Mouse (Mus musculus): Measurements from ENCODE around the gene Keap1. TPM values are rescaled to one million over a fixed set of nuclear protein-coding genes. Genes with fewer than 3 reads are reported as not detected.

Gene Keap1
- polyA plus RNA-seq, 1 experiment from 2014 or later: 35.9 TPM

- peaks cover 2% of the 10 kb centered on the region; the same call in 1 of the 2 replicates for H3K4me1 ChIP-seq (replicated peaks; ENCODE audit: control insufficient read depth, insufficient read depth, low read length)
- H3K9ac ChIP-seq (ENCODE audit: low read length): no peak overlapping the region
- H3K36me3 ChIP-seq (ENCODE audit: control insufficient read depth, insufficient read depth, low read length): no peaks in the 10 kb centered on the region
- H3K27me3 ChIP-seq (ENCODE audit: control insufficient read depth, insufficient read depth, low read length): peaks cover 40% of the 10 kb centered on the region
- ATAC-seq (replicated peaks; ENCODE audit: low FRiP score): no peak
- H3K4me2 ChIP-seq (ENCODE audit: low read depth, low read length, severe bottlenecking): no peak overlapping the region
- H3K4me3 ChIP-seq (ENCODE audit: low read depth, low read length): no peak overlapping the region
- 74% methylated on average over 13 of the region's 13 CpGs for WGBS
- no peaks in the 10 kb centered on the region for H3K9me3 ChIP-seq (ENCODE audit: control insufficient read depth, low read length)
- no peak overlapping the region for H3K27ac ChIP-seq (ENCODE audit: low read depth, low read length)
- DNase-seq (ENCODE audit: low spot score): no peak
These were observed 12.1 kb upstream of the Keap1 start for GRCm38 (mm10) chr9:21251116-21251735.

GRCm38 (mm10) chr9:21250509-21250908 is 11.3 kb upstream of the Keap1 start:
- no peak for DNase-seq (ENCODE audit: low spot score)
- Histone ChIP-seq H3K27ac (ENCODE audit: low read depth, low read length) (no peak overlapping the region), H3K9ac (ENCODE audit: low read length) (no peak overlapping the region), H3K4me1 (replicated peaks; ENCODE audit: control insufficient read depth, insufficient read depth, low read length) (peaks cover 2% of the 10 kb centered on the region; the same call in 1 of the 2 replicates), H3K4me2 (ENCODE audit: low read depth, low read length, severe bottlenecking) (no peak overlapping the region), H3K4me3 (ENCODE audit: low read depth, low read length) (no peak overlapping the region), H3K36me3 (ENCODE audit: control insufficient read depth, insufficient read depth, low read length) (no peaks in the 10 kb centered on the region), H3K27me3 (ENCODE audit: control insufficient read depth, insufficient read depth, low read length) (peaks cover 47% of the 10 kb centered on the region), H3K9me3 (ENCODE audit: control insufficient read depth, low read length) (no peaks in the 10 kb centered on the region)
- WGBS: 77% methylated on average over 2 of the region's 2 CpGs
- no peak for ATAC-seq (replicated peaks; ENCODE audit: low FRiP score)

- no peak overlapping the region for H3K27ac ChIP-seq (ENCODE audit: low read depth, low read length)
- ATAC-seq (replicated peaks; ENCODE audit: low FRiP score) (no peak), DNase-seq (ENCODE audit: low spot score) (no peak)
- 37% methylated on average over 17 of the region's 17 CpGs for WGBS
- H3K36me3 ChIP-seq (ENCODE audit: control insufficient read depth, insufficient read depth, low read length): no peaks in the 10 kb centered on the region
- peaks cover 2% of the 10 kb centered on the region; the same call in 1 of the 2 replicates for H3K4me1 ChIP-seq (replicated peaks; ENCODE audit: control insufficient read depth, insufficient read depth, low read length)
- H3K9me3 ChIP-seq (ENCODE audit: control insufficient read depth, low read length): no peaks in the 10 kb centered on the region
- H3K4me2 ChIP-seq (ENCODE audit: low read depth, low read length, severe bottlenecking): no peak overlapping the region
- H3K27me3 ChIP-seq (ENCODE audit: control insufficient read depth, insufficient read depth, low read length): peaks cover 53% of the 10 kb centered on the region
- H3K9ac ChIP-seq (ENCODE audit: low read length): no peak overlapping the region
- H3K4me3 ChIP-seq (ENCODE audit: low read depth, low read length): no peak overlapping the region
These were observed 10.7 kb upstream of the Keap1 start for GRCm38 (mm10) chr9:21249629-21250508.

GRCm38 (mm10) chr9:21248326-21248725 is 9.2 kb upstream of the Keap1 start, which contains the start of gene S1pr5:
TSS of gene S1pr5 (minus strand) at chr9:21248443.
- Histone ChIP-seq H3K27ac (ENCODE audit: low read depth, low read length) (no peak within 1 kb of the TSS), H3K27me3 (ENCODE audit: control insufficient read depth, insufficient read depth, low read length) (peaks cover 69% of the 10 kb centered on the region), H3K4me2 (ENCODE audit: low read depth, low read length, severe bottlenecking) (no peak within 1 kb of the TSS), H3K4me1 (replicated peaks; ENCODE audit: control insufficient read depth, insufficient read depth, low read length) (peaks cover 10% of the 10 kb centered on the region; the same call in 1 of the 2 replicates), H3K36me3 (ENCODE audit: control insufficient read depth, insufficient read depth, low read length) (no peaks in the 10 kb centered on the region), H3K9me3 (ENCODE audit: control insufficient read depth, low read length) (no peaks in the 10 kb centered on the region), H3K4me3 (ENCODE audit: low read depth, low read length) (peak within 1 kb of the TSS; percentile 2; the same call in 1 of the 2 replicates), H3K9ac (ENCODE audit: low read length) (no peak within 1 kb of the TSS)
- under 1% methylated on average over 30 of the region's 30 CpGs for WGBS
- no peak for DNase-seq (ENCODE audit: low spot score)
- no peak for ATAC-seq (replicated peaks; ENCODE audit: low FRiP score)

- H3K27ac ChIP-seq (ENCODE audit: low read depth, low read length): no peak overlapping the region
- WGBS: 55% methylated on average over 1 of the region's 1 CpGs
- ATAC-seq (replicated peaks; ENCODE audit: low FRiP score) (no peak), DNase-seq (ENCODE audit: low spot score) (no peak)
- H3K9ac ChIP-seq (ENCODE audit: low read length): no peak overlapping the region
- no peak overlapping the region for H3K4me3 ChIP-seq (ENCODE audit: low read depth, low read length)
- peaks cover 10% of the 10 kb centered on the region; the same call in 1 of the 2 replicates for H3K4me1 ChIP-seq (replicated peaks; ENCODE audit: control insufficient read depth, insufficient read depth, low read length)
- no peak overlapping the region for H3K4me2 ChIP-seq (ENCODE audit: low read depth, low read length, severe bottlenecking)
- no peaks in the 10 kb centered on the region for H3K9me3 ChIP-seq (ENCODE audit: control insufficient read depth, low read length)
- peaks cover 82% of the 10 kb centered on the region for H3K27me3 ChIP-seq (ENCODE audit: control insufficient read depth, insufficient read depth, low read length)
- no peaks in the 10 kb centered on the region for H3K36me3 ChIP-seq (ENCODE audit: control insufficient read depth, insufficient read depth, low read length)
These were observed 7.2 kb upstream of the Keap1 start for GRCm38 (mm10) chr9:21246342-21246741.

GRCm38 (mm10) chr9:21245113-21245487 is 5.9 kb upstream of the Keap1 start:
- H3K4me1 ChIP-seq (replicated peaks; ENCODE audit: control insufficient read depth, insufficient read depth, low read length): peaks cover 10% of the 10 kb centered on the region; the same call in 1 of the 2 replicates
- H3K9ac ChIP-seq (ENCODE audit: low read length): no peak overlapping the region; the same call in 1 of the 2 replicates
- 1% methylated on average over 16 of the region's 16 CpGs for WGBS
- H3K4me2 ChIP-seq (ENCODE audit: low read depth, low read length, severe bottlenecking): peak overlapping the region; percentile 54
- H3K4me3 ChIP-seq (ENCODE audit: low read depth, low read length): peak overlapping the region; percentile 25
- H3K9me3 ChIP-seq (ENCODE audit: control insufficient read depth, low read length): no peaks in the 10 kb centered on the region
- no peaks in the 10 kb centered on the region for H3K36me3 ChIP-seq (ENCODE audit: control insufficient read depth, insufficient read depth, low read length)
- no peak for ATAC-seq (replicated peaks; ENCODE audit: low FRiP score)
- DNase-seq (ENCODE audit: low spot score): no peak
- H3K27ac ChIP-seq (ENCODE audit: low read depth, low read length): no peak overlapping the region
- peaks cover 75% of the 10 kb centered on the region for H3K27me3 ChIP-seq (ENCODE audit: control insufficient read depth, insufficient read depth, low read length)

GRCm38 (mm10) chr9:21244428-21245112 is 5.4 kb upstream of the Keap1 start:
- Histone ChIP-seq H3K36me3 (ENCODE audit: control insufficient read depth, insufficient read depth, low read length) (no peaks in the 10 kb centered on the region), H3K4me1 (replicated peaks; ENCODE audit: control insufficient read depth, insufficient read depth, low read length) (peaks cover 10% of the 10 kb centered on the region; the same call in 1 of the 2 replicates), H3K9me3 (ENCODE audit: control insufficient read depth, low read length) (no peaks in the 10 kb centered on the region), H3K9ac (ENCODE audit: low read length) (no peak overlapping the region; the same call in 1 of the 2 replicates), H3K27me3 (ENCODE audit: control insufficient read depth, insufficient read depth, low read length) (peaks cover 70% of the 10 kb centered on the region), H3K27ac (ENCODE audit: low read depth, low read length) (no peak overlapping the region), H3K4me2 (ENCODE audit: low read depth, low read length, severe bottlenecking) (peak overlapping the region; percentile 54), H3K4me3 (ENCODE audit: low read depth, low read length) (peak overlapping the region; percentile 25)
- peak; percentile 59 for DNase-seq (ENCODE audit: low spot score)
- under 1% methylated on average over 72 of the region's 72 CpGs for WGBS
- ATAC-seq (replicated peaks; ENCODE audit: low FRiP score): no peak

- Histone ChIP-seq H3K36me3 (ENCODE audit: control insufficient read depth, insufficient read depth, low read length) (no peaks in the 10 kb centered on the region), H3K27ac (ENCODE audit: low read depth, low read length) (no peak overlapping the region), H3K4me1 (replicated peaks; ENCODE audit: control insufficient read depth, insufficient read depth, low read length) (peaks cover 10% of the 10 kb centered on the region; the same call in 1 of the 2 replicates), H3K4me2 (ENCODE audit: low read depth, low read length, severe bottlenecking) (peak overlapping the region; percentile 54), H3K27me3 (ENCODE audit: control insufficient read depth, insufficient read depth, low read length) (peaks cover 63% of the 10 kb centered on the region), H3K4me3 (ENCODE audit: low read depth, low read length) (peak overlapping the region; percentile 25), H3K9me3 (ENCODE audit: control insufficient read depth, low read length) (no peaks in the 10 kb centered on the region), H3K9ac (ENCODE audit: low read length) (no peak overlapping the region)
- DNase-seq (ENCODE audit: low spot score): no peak
- no peak for ATAC-seq (replicated peaks; ENCODE audit: low FRiP score)
- 5% methylated on average over 42 of the region's 42 CpGs for WGBS
These were observed 4.8 kb upstream of the Keap1 start for GRCm38 (mm10) chr9:21243826-21244427.
